Mouse (Mus musculus): ENCODE data around the gene Scrn2. TPM values are rescaled to one million over a fixed set of nuclear protein-coding genes. Genes with fewer than 3 reads are reported as not detected.

Scrn2 gene
- total and polyA plus RNA-seq, 3 experiments: 12.6 to 13.0 (median 12.6) TPM

- no peak for TF ChIP-seq EP300 (IDR thresholded peaks at IDR 0.05; ENCODE audit: insufficient read depth, low read depth, low read length)
- TF ChIP-seq CTCF (IDR thresholded peaks at IDR 0.05): no peak
- TF ChIP-seq POLR2A (IDR thresholded peaks at IDR 0.05; ENCODE audit: insufficient read depth, low read depth, low read length): no peak
- H3K79me2 ChIP-seq (replicated peaks; ENCODE audit: control insufficient read depth, insufficient read depth, low read length): no peaks in the 10 kb centered on the region
- no peak overlapping the region for H3K4me3 ChIP-seq
- no peaks in the 10 kb centered on the region for H3K36me3 ChIP-seq (ENCODE audit: control insufficient read depth, insufficient read depth, low read length)
- H3K27ac ChIP-seq: no peak overlapping the region
- WGBS: 54% methylated on average over 8 of the region's 8 CpGs
- intact Hi-C loops (cut with DNase I): loop anchor here (1.0 to 10.0 kb wide), 2 partner anchors 71 to 261 kb away; no protein-coding TSS in a partner anchor
- DNase-seq: no peak
- H3K27me3 ChIP-seq (ENCODE audit: control insufficient read depth, insufficient read depth, low read length): no peaks in the 10 kb centered on the region
- no peaks in the 10 kb centered on the region for H3K4me1 ChIP-seq (ENCODE audit: control insufficient read depth, insufficient read depth, low read length)
- H3K9ac ChIP-seq (ENCODE audit: low read depth, low read length): no peak overlapping the region
Measured at GRCm38 (mm10) chr11:97074235-97074634, 44.5 kb downstream of the Scrn2 start.

- no peak overlapping the region for H3K27ac ChIP-seq
- no peak overlapping the region for H3K4me3 ChIP-seq
- 33% methylated on average over 4 of the region's 4 CpGs for WGBS
- H3K79me2 ChIP-seq (replicated peaks; ENCODE audit: control insufficient read depth, insufficient read depth, low read length): no peaks in the 10 kb centered on the region
- intact Hi-C loops (cut with DNase I): loop anchor here (10.0 kb wide), 1 partner anchor 256 kb away; no protein-coding TSS in a partner anchor
- no peaks in the 10 kb centered on the region for H3K27me3 ChIP-seq (ENCODE audit: control insufficient read depth, insufficient read depth, low read length)
- no peak overlapping the region for H3K9ac ChIP-seq (ENCODE audit: low read depth, low read length)
- no peaks in the 10 kb centered on the region for H3K36me3 ChIP-seq (ENCODE audit: control insufficient read depth, insufficient read depth, low read length)
- no peaks in the 10 kb centered on the region; the same call in 1 of the 2 replicates for H3K4me1 ChIP-seq (ENCODE audit: control insufficient read depth, insufficient read depth, low read length)
- DNase-seq: no peak
- TF ChIP-seq EP300 (IDR thresholded peaks at IDR 0.05; ENCODE audit: insufficient read depth, low read depth, low read length) (no peak), POLR2A (IDR thresholded peaks at IDR 0.05; ENCODE audit: insufficient read depth, low read depth, low read length) (no peak), CTCF (IDR thresholded peaks at IDR 0.05) (no peak)
Measured at GRCm38 (mm10) chr11:97078751-97079150, 49.0 kb downstream of the Scrn2 start.

- H3K27me3 ChIP-seq (ENCODE audit: control insufficient read depth, insufficient read depth, low read length): no peaks in the 10 kb centered on the region
- no peaks in the 10 kb centered on the region for H3K36me3 ChIP-seq (ENCODE audit: control insufficient read depth, insufficient read depth, low read length)
- no peak overlapping the region for H3K27ac ChIP-seq
- WGBS: 32% methylated on average over 9 of the region's 9 CpGs
- H3K9ac ChIP-seq (ENCODE audit: low read depth, low read length): no peak overlapping the region
- no peak overlapping the region for H3K4me3 ChIP-seq
- no peak for DNase-seq
- H3K79me2 ChIP-seq (replicated peaks; ENCODE audit: control insufficient read depth, insufficient read depth, low read length): no peaks in the 10 kb centered on the region
- intact Hi-C loops (cut with DNase I): no loop called here
- no peaks in the 10 kb centered on the region; the same call in 1 of the 2 replicates for H3K4me1 ChIP-seq (ENCODE audit: control insufficient read depth, insufficient read depth, low read length)
- no peak for TF ChIP-seq EP300 (IDR thresholded peaks at IDR 0.05; ENCODE audit: insufficient read depth, low read depth, low read length)
- TF ChIP-seq POLR2A (IDR thresholded peaks at IDR 0.05; ENCODE audit: insufficient read depth, low read depth, low read length): no peak
- no peak for TF ChIP-seq CTCF (IDR thresholded peaks at IDR 0.05)
Measured at GRCm38 (mm10) chr11:97080291-97080690, 50.6 kb downstream of the Scrn2 start.

GRCm38 (mm10) chr11:97082977-97083376, 53.2 kb downstream of the Scrn2 start:
- intact Hi-C loops (cut with DNase I): no loop called here
- 30% methylated on average over 11 of the region's 11 CpGs for WGBS
- no peak overlapping the region for H3K9ac ChIP-seq (ENCODE audit: low read depth, low read length)
- H3K27me3 ChIP-seq (ENCODE audit: control insufficient read depth, insufficient read depth, low read length): no peaks in the 10 kb centered on the region
- H3K4me3 ChIP-seq: no peak overlapping the region
- H3K36me3 ChIP-seq (ENCODE audit: control insufficient read depth, insufficient read depth, low read length): no peaks in the 10 kb centered on the region
- peak; percentile 18 to 25 for DNase-seq
- H3K79me2 ChIP-seq (replicated peaks; ENCODE audit: control insufficient read depth, insufficient read depth, low read length): no peaks in the 10 kb centered on the region
- TF ChIP-seq EP300 (IDR thresholded peaks at IDR 0.05; ENCODE audit: insufficient read depth, low read depth, low read length) (no peak), CTCF (IDR thresholded peaks at IDR 0.05) (peak; percentile 75)
- H3K4me1 ChIP-seq (ENCODE audit: control insufficient read depth, insufficient read depth, low read length): no peaks in the 10 kb centered on the region; the same call in 1 of the 2 replicates
- no peak overlapping the region for H3K27ac ChIP-seq

Small RNA genes lying within 50 kb of the gene (microRNA-seq; reads per million reads assigned to microRNA genes)
- 1.9 to 2.8 reads per million in 2 experiments for gene Mir8103

Other genes starting within 250 kb of the Scrn2 start
- gene Cbx1, start 240.8 kb upstream of the Scrn2 start, total RNA-seq (2021): 10 to 100 TPM; 34.8 to 36.9 TPM
- gene Cbx1, start 240.8 kb upstream of the Scrn2 start, polyA plus RNA-seq (2012; rRNA removed): 8.4 and 11.1 TPM in 2 replicates
- 100 to 1,000 TPM; 395 to 436 TPM for gene Nfe2l1, start 200.0 kb upstream of the Scrn2 start, total RNA-seq (2021)
- gene Nfe2l1, start 200.0 kb upstream of the Scrn2 start, polyA plus RNA-seq (2012; rRNA removed): 397 and 529 TPM in 2 replicates
- 10 to 100 TPM; 35.0 to 36.9 TPM for gene Copz2, start 180.1 kb upstream of the Scrn2 start, total RNA-seq (2021)
- gene Copz2, start 180.1 kb upstream of the Scrn2 start, polyA plus RNA-seq (2012; rRNA removed): 55.0 and 76.6 TPM in 2 replicates
- 10 to 100 TPM; 17.4 to 25.2 TPM for gene Cdk5rap3, start 113.4 kb upstream of the Scrn2 start, total RNA-seq (2021)
- 13.8 and 17.5 TPM in 2 replicates for gene Cdk5rap3, start 113.4 kb upstream of the Scrn2 start, polyA plus RNA-seq (2012; rRNA removed)
- 1 to 10 TPM in 1 of 2 experiments, under 1 TPM in 1; 0.93 to 2.1 TPM for gene Prr15l, start 101.8 kb upstream of the Scrn2 start, total RNA-seq (2021)
- gene Prr15l, start 101.8 kb upstream of the Scrn2 start, polyA plus RNA-seq (2012; rRNA removed): 0.70 and 2.5 TPM in 2 replicates
- 10 to 100 TPM; 12.9 to 13.0 TPM for gene Pnpo, start 86.0 kb upstream of the Scrn2 start, total RNA-seq (2021)
- 21.3 and 22.0 TPM in 2 replicates for gene Pnpo, start 86.0 kb upstream of the Scrn2 start, polyA plus RNA-seq (2012; rRNA removed)
- 10 to 100 TPM; 10.4 to 12.4 TPM for gene Sp2, start 47.0 kb upstream of the Scrn2 start, total RNA-seq (2021)
- gene Sp2, start 47.0 kb upstream of the Scrn2 start, polyA plus RNA-seq (2012; rRNA removed): 10.3 and 12.3 TPM in 2 replicates
- under 1 TPM; 0.11 to 0.21 TPM for gene Sp6, start 16.5 kb upstream of the Scrn2 start, total RNA-seq (2021)
- 0.21 and 0.23 TPM in 2 replicates for gene Sp6, start 16.5 kb upstream of the Scrn2 start, polyA plus RNA-seq (2012; rRNA removed)
- gene Lrrc46, start 11.5 kb downstream of the Scrn2 start, total RNA-seq (2021): under 1 TPM in 1 of 2 experiments, not detected in 1; 0.18 TPM
- gene Lrrc46, start 11.5 kb downstream of the Scrn2 start, polyA plus RNA-seq (2012; rRNA removed): 0.50 and 1.0 TPM in 2 replicates
- gene Mrpl10, start 11.6 kb downstream of the Scrn2 start, total RNA-seq (2021): 10 to 100 TPM; 76.4 to 87.2 TPM
- 91.4 and 98.6 TPM in 2 replicates for gene Mrpl10, start 11.6 kb downstream of the Scrn2 start, polyA plus RNA-seq (2012; rRNA removed)
- gene Osbpl7, start 20.7 kb downstream of the Scrn2 start, total RNA-seq (2021): 1 to 10 TPM; 4.1 to 4.4 TPM
- gene Osbpl7, start 20.7 kb downstream of the Scrn2 start, polyA plus RNA-seq (2012; rRNA removed): 5.0 and 7.0 TPM in 2 replicates
- not detected for gene Tbx21, start 85.4 kb downstream of the Scrn2 start, total RNA-seq (2021)
- gene Tbx21, start 85.4 kb downstream of the Scrn2 start, polyA plus RNA-seq (2012; rRNA removed): 0.15 and 0.45 TPM in 2 replicates
- 10 to 100 TPM; 12.1 to 12.2 TPM for gene Tbkbp1, start 121.6 kb downstream of the Scrn2 start, total RNA-seq (2021)
- gene Tbkbp1, start 121.6 kb downstream of the Scrn2 start, polyA plus RNA-seq (2012; rRNA removed): 13.5 and 14.1 TPM in 2 replicates
- gene Kpnb1, start 157.9 kb downstream of the Scrn2 start, total RNA-seq (2021): 10 to 100 TPM; 71.7 to 80.8 TPM
- 22.1 and 43.5 TPM in 2 replicates for gene Kpnb1, start 157.9 kb downstream of the Scrn2 start, polyA plus RNA-seq (2012; rRNA removed)

Data from heart, adult 2 months (tissue).